In the genomic region with DNA sequence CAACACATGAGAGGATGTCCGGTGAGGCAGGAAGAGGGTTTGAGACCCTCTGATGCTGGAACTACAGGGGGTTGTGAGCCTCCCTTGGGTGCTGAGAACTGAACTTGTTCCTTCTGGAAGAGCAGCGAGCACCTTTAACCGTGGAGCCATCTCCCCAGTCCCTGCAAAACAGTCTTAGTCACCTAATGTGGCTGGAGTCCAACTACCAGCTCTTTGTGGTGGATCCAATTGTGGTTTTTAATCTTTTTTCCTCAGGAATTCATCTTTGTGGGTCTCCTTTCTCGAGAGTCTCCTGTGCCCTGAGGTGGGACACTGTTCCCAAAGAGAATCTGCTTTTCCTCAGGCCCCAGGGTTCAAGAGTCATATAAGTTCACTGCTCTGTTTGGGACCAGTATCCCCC, we compare ENCODE assay signal across 22 mouse cellular contexts. TPM values are rescaled to one million over a fixed set of nuclear protein-coding genes. Genes with fewer than 3 reads are reported as not detected.
A peak's percentile ranks its signal among the peaks of the same experiment; 100 is the strongest.
DNase-seq lines count a peak whose midpoint lies in the region; ATAC-seq and TF ChIP-seq lines count a peak whose summit lies in the region.
"Had no signal": no experiment of that assay in that cellular context is flagged by ENCODE, and none has a peak within 500 bp of the region (broad histone marks: within the 10 kb centered on the region; RNA-seq: fewer than 3 reads in every experiment).

No protein-coding gene starts in this region.

- peak overlapping the region; percentile 38 for H3K4me3 ChIP-seq in megakaryocyte, embryonic 14.5 days (replicated peaks)
- no peak overlapping the region for H3K4me3 ChIP-seq in liver, postnatal 0 days (ENCODE audit: low read depth, low read length)
- H3K4me3 ChIP-seq: embryonic facial prominence, embryonic 15.5 days; erythroblast, embryonic 14.5 days; forebrain, embryonic 15.5 days; heart, embryonic 13.5 days; hindbrain, embryonic 15.5 days had no signal

- no peak overlapping the region for H3K4me2 ChIP-seq in liver, postnatal 0 days (ENCODE audit: low read depth, low read length)
- H3K4me2 ChIP-seq: embryonic facial prominence, embryonic 15.5 days; forebrain, embryonic 15.5 days; heart, embryonic 13.5 days; hindbrain, embryonic 15.5 days had no signal

- H3K27ac ChIP-seq in liver, postnatal 0 days (ENCODE audit: low read depth), result no peak overlapping the region
- H3K27ac ChIP-seq: embryonic facial prominence, embryonic 15.5 days; forebrain, embryonic 15.5 days; heart, embryonic 13.5 days; hindbrain, embryonic 15.5 days had no signal

- H3K27me3 ChIP-seq in megakaryocyte, embryonic 14.5 days (replicated peaks), result no peaks in the 10 kb centered on the region
- H3K27me3 ChIP-seq in liver, postnatal 0 days (ENCODE audit: insufficient read depth, low read length), result no peaks in the 10 kb centered on the region
- H3K27me3 ChIP-seq: embryonic facial prominence, embryonic 15.5 days; forebrain, embryonic 15.5 days; heart, embryonic 13.5 days; hindbrain, embryonic 15.5 days had no signal

- 69% methylated on average over 4 of the region's 4 CpGs for WGBS in liver, postnatal 0 days (ENCODE audit: insufficient replicate concordance)

- no peak overlapping the region for H3K9ac ChIP-seq in liver, postnatal 0 days (replicated peaks)
- H3K9ac ChIP-seq: embryonic facial prominence, embryonic 15.5 days; forebrain, embryonic 15.5 days; heart, embryonic 13.5 days; hindbrain, embryonic 15.5 days had no signal

- peak; percentile 22 for DNase-seq in MN1 (ENCODE audit: low spot score)
- no peak for DNase-seq in liver, postnatal 0 days
- no peak for DNase-seq in retina, postnatal 1 day
- DNase-seq: adrenal gland, adult 8-10 months; B cell, adult 2 months; cerebellum, adult 18-20 months; cerebellum, postnatal 10 days; embryo, embryonic 11 days; gastrocnemius, postnatal 36 days; heart, adult 11 months; heart, postnatal 36 days had no signal

- peaks cover 66% of the 10 kb centered on the region for H3K4me1 ChIP-seq in megakaryocyte, embryonic 14.5 days
- H3K4me1 ChIP-seq in liver, postnatal 0 days (ENCODE audit: insufficient read depth), result no peaks in the 10 kb centered on the region
- H3K4me1 ChIP-seq: embryonic facial prominence, embryonic 15.5 days; forebrain, embryonic 15.5 days; hindbrain, embryonic 15.5 days had no signal

- no peaks in the 10 kb centered on the region for H3K9me3 ChIP-seq in megakaryocyte, embryonic 14.5 days
- H3K9me3 ChIP-seq in liver, postnatal 0 days (ENCODE audit: low read length), result no peaks in the 10 kb centered on the region
- H3K9me3 ChIP-seq: embryonic facial prominence, embryonic 15.5 days; forebrain, embryonic 15.5 days; heart, embryonic 13.5 days; hindbrain, embryonic 15.5 days had no signal

- TF ChIP-seq EP300 in liver, postnatal 0 days (IDR thresholded peaks at IDR 0.05; ENCODE audit: low read depth), result no peak

- peaks cover 28% of the 10 kb centered on the region for H3K36me3 ChIP-seq in megakaryocyte, embryonic 14.5 days (replicated peaks; ENCODE audit: low read length)
- H3K36me3 ChIP-seq in liver, postnatal 0 days (replicated peaks; ENCODE audit: insufficient read depth, low read length), result no peaks in the 10 kb centered on the region
- H3K36me3 ChIP-seq: forebrain, embryonic 15.5 days; hindbrain, embryonic 15.5 days had no signal

- TF ChIP-seq CTCF in liver, postnatal 0 days (IDR thresholded peaks at IDR 0.05; ENCODE audit: low read depth), result no peak

- no peak for ATAC-seq in megakaryocyte, adult 5-6 weeks (ENCODE audit: poor library complexity, severe bottlenecking)
- peak; percentile 57; the same call in 1 of the 2 replicates for ATAC-seq in common myeloid progenitor, adult 5-6 weeks (replicated peaks; ENCODE audit: low read depth, poor library complexity, severe bottlenecking)
- ATAC-seq in liver, postnatal 0 days, result no peak
- no peak for ATAC-seq in erythroid progenitor cell, adult 5-6 weeks (replicated peaks; ENCODE audit: low FRiP score, poor library complexity, severe bottlenecking)
- ATAC-seq: forebrain, embryonic 15.5 days; intestine, embryonic 16.5 days had no signal

RNA-seq across cellular contexts. Expression of a gene that starts 12.4 kb away (rescaled TPM):
- polyA plus RNA-seq in megakaryocyte, embryonic 14.5 days (2012; ENCODE audit: insufficient read depth, low replicate concordance), result 2.4 and 5.3 TPM in 2 replicates
- total RNA-seq in megakaryocyte, adult 5-6 weeks (2015), result 58.1 and 60.7 TPM in 2 replicates
- total RNA-seq in megakaryocyte, adult 5-6 weeks (2017), result 106 and 112 TPM in 2 replicates
- total RNA-seq in common myeloid progenitor, adult 5-6 weeks (2017), result 128 and 141 TPM in 2 replicates
- polyA plus RNA-seq in liver, postnatal 0 days (2015; fragmentation: Nextera tagmentation; extraction: Ambion mirVana), result 20.9 and 21.7 TPM in 2 replicates
- 62.7 and 113 TPM in 2 replicates for total RNA-seq in erythroid progenitor cell, adult 5-6 weeks (2015; ENCODE audit: low replicate concordance)
- 52.3 and 102 TPM in 2 replicates for total RNA-seq in erythroid progenitor cell, adult 5-6 weeks (2017; ENCODE audit: low replicate concordance)

RNA-seq across cellular contexts. Expression of a gene that starts 29.3 kb away (rescaled TPM):
- 0.34 TPM in 1 of 2 replicates, not detected in the other for polyA plus RNA-seq in megakaryocyte, embryonic 14.5 days (2012; ENCODE audit: insufficient read depth, low replicate concordance)
- not detected in 2 replicates for total RNA-seq in megakaryocyte, adult 5-6 weeks (2015)
- not detected in 2 replicates for total RNA-seq in megakaryocyte, adult 5-6 weeks (2017)
- 1.6 TPM in 1 of 2 replicates, not detected in the other for total RNA-seq in common myeloid progenitor, adult 5-6 weeks (2017)
- not detected in 2 replicates for polyA plus RNA-seq in liver, postnatal 0 days (2015; fragmentation: Nextera tagmentation; extraction: Ambion mirVana)
- total RNA-seq in erythroid progenitor cell, adult 5-6 weeks (2015; ENCODE audit: low replicate concordance), result not detected in 2 replicates
- total RNA-seq in erythroid progenitor cell, adult 5-6 weeks (2017; ENCODE audit: low replicate concordance), result not detected in 2 replicates
- total RNA-seq: gastrocnemius, adult 8-10 months; gastrocnemius, postnatal 36 days had no signal
- polyA plus RNA-seq: erythroblast, embryonic 14.5 days had no signal
